Mouse (Mus musculus) liver, postnatal 0 days (tissue): Measurements from ENCODE around the gene Lbhd2. TPM values are rescaled to one million over a fixed set of nuclear protein-coding genes. Genes with fewer than 3 reads are reported as not detected.

ENCODE experiments used
- ATAC-seq: fragments of 200-750 bp; cut with Nextera tagmentation; 2 replicates; pipeline ENCODE4 v1.8.0; 2017; ENCODE audit warnings: mild to moderate bottlenecking, moderate library complexity
- DNase-seq: peaks from one replicate; pipeline ENCODE4 v3.0.0-alpha.2; 2016
- H3K27ac ChIP-seq: fragments of 300-500 bp; sonication (generic); 2 replicates; pipeline ENCODE4 v1.5.1; 2014; ENCODE audit warnings: antibody characterized with exemption, moderate library complexity, mild to moderate bottlenecking, low read depth
- H3K27me3 ChIP-seq: fragments of 300-500 bp; sonication (generic); 2 replicates; pipeline ENCODE4 v1.6.1; 2014; ENCODE audit warnings: low read length, control low read depth, mixed read lengths; ENCODE audit not compliant: insufficient read depth
- H3K36me3 ChIP-seq: fragments of 300-500 bp; sonication (generic); replicated peaks from 2 replicates; pipeline ENCODE4 v1.6.1; 2014; ENCODE audit warnings: mild to moderate bottlenecking, control low read depth, low read length, moderate library complexity, mixed read lengths; ENCODE audit not compliant: insufficient read depth
- H3K4me1 ChIP-seq: fragments of 300-500 bp; sonication (generic); 2 replicates; pipeline ENCODE4 v1.6.1; 2014; ENCODE audit warnings: antibody characterized with exemption, mild to moderate bottlenecking, control low read depth; ENCODE audit not compliant: insufficient read depth
- H3K4me2 ChIP-seq: fragments of 300-500 bp; sonication (generic); 2 replicates; pipeline ENCODE4 v1.6.1; 2014; ENCODE audit warnings: low read depth, mild to moderate bottlenecking, low read length, moderate library complexity, mixed read lengths
- H3K4me3 ChIP-seq: fragments of 300-500 bp; sonication (generic); 2 replicates; pipeline ENCODE4 v1.5.1; 2014; ENCODE audit warnings: low read depth, low read length
- H3K9ac ChIP-seq: fragments of 300-500 bp; sonication (generic); replicated peaks from 2 replicates; pipeline ENCODE4 v1.6.1; 2014; ENCODE audit warnings: mild to moderate bottlenecking, moderate library complexity
- H3K9me3 ChIP-seq: fragments of 300-500 bp; sonication (generic); 2 replicates; pipeline ENCODE4 v1.6.1; 2016; ENCODE audit warnings: mild to moderate bottlenecking, control low read depth, low read length, mixed read lengths
- CTCF ChIP-seq: sonication (generic); IDR thresholded peaks from 2 replicates; pipeline ENCODE4 v1.5.1; 2016; ENCODE audit warnings: antibody characterized with exemption, low read depth
- EP300 ChIP-seq: IDR thresholded peaks from 2 replicates; pipeline ENCODE4 v1.6.1; 2016; ENCODE audit warnings: antibody characterized with exemption, low read depth, mild to moderate bottlenecking
- WGBS: fragments of 180-500 bp; shearing (Covaris S2); extraction: QIAGEN DNeasy Blood & Tissue Kit; methylation state at CpG from one replicate; pipeline ENCODE4 v1.1.7; 2014; ENCODE audit not compliant: insufficient replicate concordance; 5-methylcytosine and 5-hydroxymethylcytosine counted together
- polyA plus RNA-seq: library from polyadenylated mRNA; unstranded; fragments of >200 nt; fragmentation: Nextera tagmentation; extraction: Ambion mirVana; gene quantifications from 2 replicates; pipeline ENCODE4 v1.2.1, GENCODE M21; 2015

Gene Lbhd2
- polyA plus RNA-seq, 1 experiment from 2014 or later, result 0.22 TPM

- no peak overlapping the region; the same call in 1 of the 2 replicates for H3K27ac ChIP-seq
- WGBS, result 25% methylated on average over 51 of the region's 52 CpGs
- peak overlapping the region; percentile 76 for H3K4me2 ChIP-seq
- TF ChIP-seq CTCF, result no peak
- no peaks in the 10 kb centered on the region for H3K9me3 ChIP-seq
- ATAC-seq, result no peak
- peak overlapping the region; percentile 91 for H3K9ac ChIP-seq
- no peak for DNase-seq
- H3K27me3 ChIP-seq, result no peaks in the 10 kb centered on the region
- peak overlapping the region; percentile 81 for H3K4me3 ChIP-seq
- peaks cover 59% of the 10 kb centered on the region for H3K36me3 ChIP-seq
- peaks cover 52% of the 10 kb centered on the region for H3K4me1 ChIP-seq
Observed at GRCm38 (mm10) chr12:111445161-111445889, 38.7 kb downstream of the Lbhd2 start.

DNA sequence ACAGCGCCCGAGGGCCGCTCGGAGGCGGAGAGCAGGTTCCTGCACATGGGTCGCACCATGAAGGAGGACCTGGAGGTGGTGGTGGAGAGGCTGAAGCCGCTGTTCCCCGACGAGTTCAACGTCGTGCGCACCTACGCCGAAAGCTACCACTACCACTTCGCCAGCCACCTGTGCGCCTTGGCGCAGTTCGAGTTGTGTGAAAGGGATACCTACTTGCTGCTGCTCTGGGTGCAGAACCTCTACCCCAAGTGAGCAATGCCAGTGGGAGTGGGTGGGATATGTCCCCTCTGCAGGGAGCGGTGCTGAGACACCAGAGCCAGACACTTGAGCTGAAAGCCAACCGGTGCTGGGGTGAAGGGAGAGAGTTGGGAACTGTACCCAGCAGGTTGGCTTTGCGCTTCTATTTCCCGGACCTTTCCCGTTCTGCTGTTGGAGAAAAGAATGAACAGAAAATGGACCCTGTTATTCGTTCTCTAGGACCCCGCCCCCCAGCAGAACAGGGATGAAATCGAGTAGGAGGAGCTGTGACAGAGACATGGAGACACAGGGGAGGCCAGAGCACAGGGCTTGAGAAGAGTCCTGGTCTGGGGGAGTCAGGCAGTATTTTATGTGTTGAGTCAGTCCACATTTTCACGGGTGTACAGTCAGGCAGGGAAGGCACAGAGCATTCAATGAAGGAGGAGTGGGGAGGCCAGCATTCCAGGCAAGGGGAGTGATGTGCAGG lies 39.4 kb downstream of the Lbhd2 start:
- DNase-seq (no peak), ATAC-seq (no peak)
- TF ChIP-seq EP300, result no peak
- no peak for TF ChIP-seq CTCF
- Histone ChIP-seq H3K27me3 (no peaks in the 10 kb centered on the region), H3K36me3 (peaks cover 66% of the 10 kb centered on the region), H3K9ac (peak overlapping the region; percentile 91), H3K27ac (no peak overlapping the region), H3K9me3 (no peaks in the 10 kb centered on the region), H3K4me1 (peaks cover 50% of the 10 kb centered on the region), H3K4me2 (peak overlapping the region; percentile 76), H3K4me3 (peak overlapping the region; percentile 81)
- WGBS, result 49% methylated on average over 27 of the region's 27 CpGs

GRCm38 (mm10) chr12:111446745-111447144 lies 40.1 kb downstream of the Lbhd2 start:
- DNase-seq (no peak), ATAC-seq (no peak)
- no peak for TF ChIP-seq CTCF
- TF ChIP-seq EP300, result no peak
- Histone ChIP-seq H3K4me2 (no peak overlapping the region), H3K36me3 (peaks cover 73% of the 10 kb centered on the region), H3K9ac (no peak overlapping the region; the same call in 1 of the 2 replicates), H3K27me3 (no peaks in the 10 kb centered on the region), H3K4me3 (0 out of 2 replicates have a peak overlapping the region, but pooled peaks have one; percentile 81), H3K4me1 (peaks cover 48% of the 10 kb centered on the region), H3K9me3 (no peaks in the 10 kb centered on the region), H3K27ac (no peak overlapping the region)
- WGBS, result 79% methylated on average over 5 of the region's 5 CpGs

DNA sequence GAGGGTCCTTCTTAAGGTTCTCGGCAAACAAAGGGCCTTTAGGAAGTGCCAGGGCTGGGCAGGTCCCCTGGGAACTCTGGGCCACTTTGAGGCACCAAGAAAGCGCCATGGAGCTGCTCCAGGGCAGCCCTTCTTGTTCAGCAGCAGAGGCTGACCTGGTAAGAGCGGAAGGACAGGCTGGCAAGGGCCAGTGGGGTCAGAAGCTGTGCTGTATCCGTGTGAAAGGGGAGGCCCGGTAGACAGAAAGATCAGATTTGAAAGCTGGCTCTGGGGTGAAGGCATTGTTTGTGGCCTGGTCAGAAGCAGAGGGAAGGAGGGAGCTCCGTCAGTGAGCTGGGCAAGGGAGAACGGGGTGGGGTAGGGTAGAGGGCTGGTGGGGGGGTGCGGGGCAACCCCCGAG lies 40.7 kb downstream of the Lbhd2 start:
- ATAC-seq (no peak), DNase-seq (no peak)
- no peaks in the 10 kb centered on the region for H3K9me3 ChIP-seq
- no peak for TF ChIP-seq EP300
- TF ChIP-seq CTCF, result no peak
- H3K27ac ChIP-seq, result no peak overlapping the region
- WGBS, result 71% methylated on average over 9 of the region's 9 CpGs
- no peaks in the 10 kb centered on the region for H3K27me3 ChIP-seq
- H3K4me1 ChIP-seq, result peaks cover 41% of the 10 kb centered on the region
- no peak overlapping the region for H3K9ac ChIP-seq
- peaks cover 79% of the 10 kb centered on the region for H3K36me3 ChIP-seq
- no peak overlapping the region for H3K4me2 ChIP-seq
- no peak overlapping the region for H3K4me3 ChIP-seq

GRCm38 (mm10) chr12:111447898-111448760 lies 41.5 kb downstream of the Lbhd2 start:
- Histone ChIP-seq H3K9ac (no peak overlapping the region), H3K9me3 (no peaks in the 10 kb centered on the region), H3K36me3 (peaks cover 87% of the 10 kb centered on the region), H3K4me2 (no peak overlapping the region), H3K4me3 (no peak overlapping the region), H3K27ac (no peak overlapping the region), H3K4me1 (peaks cover 38% of the 10 kb centered on the region), H3K27me3 (no peaks in the 10 kb centered on the region)
- ATAC-seq, result no peak
- 81% methylated on average over 22 of the region's 22 CpGs for WGBS
- no peak for TF ChIP-seq EP300
- DNase-seq, result no peak
